Mouse (Mus musculus): ENCODE results near the gene Hbq1a.
A peak's percentile ranks its signal among the peaks of the same experiment; 100 is the strongest.
"Not testable (repeated sequence)": the region's sequence is repeated elsewhere in the genome, so short reads cannot be mapped to it uniquely, and the experiment has no call there.

Gene Hbq1a

GRCm38 (mm10) chr11:32299865-32300264 lies at the start of gene Hbq1a:
Gene Hbq1a (plus strand): TSS chr11:32300069.
- DNase-seq, result peak; percentile 68 to 78

GRCm38 (mm10) chr11:32250880-32251763 lies 48.7 kb upstream of the Hbq1a start:
- DNase-seq, result no peak

DNA sequence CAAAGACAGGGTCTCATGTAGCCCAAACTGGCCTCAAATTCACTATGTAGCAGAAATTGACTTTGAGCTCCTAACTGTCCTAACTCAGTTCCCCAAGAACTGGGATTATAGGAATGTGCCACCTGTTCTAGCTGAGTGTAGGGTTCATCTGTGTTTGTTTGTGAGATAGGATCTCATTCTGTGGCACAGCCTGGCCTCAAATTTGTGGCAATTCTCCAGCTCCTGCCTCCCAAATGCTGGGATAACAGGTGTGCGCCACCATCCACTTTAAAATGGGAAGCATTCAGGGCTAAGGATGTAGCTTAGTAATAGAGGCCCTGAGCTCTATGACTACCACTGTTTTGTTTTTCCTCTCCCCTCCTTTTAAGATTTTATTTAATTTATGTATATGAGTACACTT lies 46.7 kb upstream of the Hbq1a start:
- DNase-seq, result no peak

DNA sequence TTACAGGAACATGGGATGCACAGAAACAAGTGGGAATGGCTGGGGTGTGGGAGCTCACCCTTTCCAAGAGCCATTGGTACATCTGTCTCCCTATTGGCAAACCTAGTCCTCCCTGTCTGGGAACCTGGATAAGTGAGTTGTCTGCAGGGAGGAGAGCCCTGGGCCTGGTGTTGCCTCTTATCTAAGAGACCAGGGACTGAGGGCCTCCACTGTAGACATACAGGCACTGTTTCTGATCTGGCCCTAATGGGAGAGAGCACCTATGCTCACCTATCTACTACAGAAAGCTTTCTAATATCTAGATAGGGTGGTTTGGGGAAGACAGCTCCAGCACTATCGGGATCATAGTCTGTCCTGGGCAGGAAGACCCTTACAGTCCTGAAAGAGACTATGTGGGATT lies 43.7 kb upstream of the Hbq1a start:
- no peak for DNase-seq

- DNase-seq, result no peak
These were observed 43.3 kb upstream of the Hbq1a start for GRCm38 (mm10) chr11:32256566-32256965.

DNA sequence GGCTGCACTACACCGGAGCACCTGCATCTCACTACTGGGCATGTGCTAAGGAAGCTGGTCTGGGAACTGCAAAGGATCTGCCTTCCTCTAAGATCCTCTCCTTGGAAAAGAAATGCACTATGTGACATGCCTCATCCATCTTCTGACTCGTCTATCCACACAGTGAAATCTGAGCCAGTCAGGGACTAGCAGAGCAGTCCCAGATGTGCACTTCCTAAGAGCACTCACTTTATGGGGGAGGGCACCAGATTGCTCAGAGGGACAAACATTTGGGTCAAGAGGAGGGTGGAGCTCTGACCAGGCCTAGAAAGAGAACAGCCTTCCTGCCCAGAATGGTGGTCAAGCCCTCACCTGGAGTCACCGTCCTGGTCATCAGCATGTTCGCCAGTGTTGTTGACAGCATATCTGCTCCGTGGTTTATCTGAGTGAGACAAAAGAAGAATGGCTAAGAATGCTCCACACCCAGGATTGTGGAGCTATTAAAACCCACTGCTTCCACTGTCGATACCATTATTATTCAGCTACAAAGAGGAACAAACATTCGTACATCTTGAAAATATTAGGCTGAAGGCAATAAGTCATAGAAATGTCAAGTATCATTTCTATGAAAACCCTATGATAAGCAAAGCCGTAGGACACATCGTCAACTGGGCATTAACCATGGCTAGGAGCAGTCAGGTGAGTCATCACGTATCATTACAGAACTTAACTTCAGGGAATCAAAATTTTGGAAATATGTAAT lies 37.0 kb upstream of the Hbq1a start:
- DNase-seq, result no peak

DNA sequence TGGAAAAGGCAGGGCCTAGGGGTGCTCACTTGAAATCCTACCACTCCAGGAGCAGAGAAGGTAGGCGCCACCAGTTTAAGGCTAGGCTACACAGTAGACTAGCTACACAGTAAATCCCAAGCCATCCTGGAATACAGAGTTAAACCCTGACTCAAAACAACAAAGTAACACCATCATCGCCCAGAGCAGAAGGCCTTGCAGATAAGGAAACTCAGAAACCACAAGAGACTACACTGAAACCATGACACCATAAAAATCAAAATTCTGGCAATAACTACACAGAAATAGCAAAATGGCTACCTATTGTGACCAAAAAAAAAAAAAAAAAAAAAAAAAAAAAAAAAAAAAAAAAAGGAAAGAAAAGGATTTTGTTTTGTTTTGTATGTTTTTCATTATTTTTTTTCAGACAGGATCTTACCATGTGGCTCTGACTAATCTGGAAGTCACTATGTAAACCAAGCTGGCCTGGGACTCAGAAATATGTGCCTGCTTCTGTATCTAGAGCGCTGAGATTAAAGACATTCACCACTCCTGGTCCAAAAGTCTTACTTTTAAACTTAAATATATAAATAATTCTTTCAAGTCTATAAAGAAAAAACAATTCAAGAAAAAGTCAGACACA lies 34.6 kb upstream of the Hbq1a start:
- DNase-seq, result no peak

DNA sequence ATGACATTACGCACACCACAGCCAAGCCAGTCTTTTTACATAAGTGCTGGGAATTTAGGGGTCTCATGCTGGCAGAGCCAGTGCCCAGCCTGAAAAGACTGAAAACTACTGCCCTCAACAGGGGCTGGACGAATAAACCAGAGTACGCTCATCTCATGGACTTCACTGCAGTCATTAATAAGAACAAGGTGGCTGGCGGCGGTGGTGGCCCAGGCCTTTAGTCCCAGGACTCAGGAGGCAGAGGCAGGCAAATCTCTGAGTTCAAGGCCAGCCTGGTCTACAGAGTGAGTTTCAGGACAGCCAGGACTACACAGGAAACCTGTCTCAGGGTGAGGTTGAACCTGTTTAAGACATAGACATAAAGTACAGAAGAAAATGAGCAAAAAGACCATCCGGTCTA lies 33.7 kb upstream of the Hbq1a start:
- no peak for DNase-seq

DNA sequence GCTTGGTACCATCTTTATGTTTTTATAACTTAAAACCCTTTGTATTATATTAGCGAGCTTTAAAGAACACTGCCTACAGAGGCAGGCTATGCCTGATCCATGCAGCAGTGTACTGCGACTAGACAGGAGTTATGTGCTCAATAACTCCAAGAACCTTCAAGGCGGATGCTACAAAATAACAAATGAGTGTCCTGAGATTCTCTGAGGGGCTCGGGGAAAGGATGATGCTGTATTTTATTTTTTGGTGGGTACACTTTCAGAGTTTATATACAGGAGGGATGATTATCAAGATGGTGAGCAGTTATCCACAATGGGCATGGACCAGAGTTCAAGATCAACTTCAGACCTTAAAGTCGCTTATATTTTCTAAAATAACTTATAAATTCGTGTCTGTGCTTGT lies 33.1 kb upstream of the Hbq1a start:
- no peak for DNase-seq

GRCm38 (mm10) chr11:32267188-32267884 lies 32.5 kb upstream of the Hbq1a start, which contains the start of gene Nprl3:
Gene Nprl3 (minus strand): TSS chr11:32267707.
- peak; percentile 95 to 98 for DNase-seq

DNA sequence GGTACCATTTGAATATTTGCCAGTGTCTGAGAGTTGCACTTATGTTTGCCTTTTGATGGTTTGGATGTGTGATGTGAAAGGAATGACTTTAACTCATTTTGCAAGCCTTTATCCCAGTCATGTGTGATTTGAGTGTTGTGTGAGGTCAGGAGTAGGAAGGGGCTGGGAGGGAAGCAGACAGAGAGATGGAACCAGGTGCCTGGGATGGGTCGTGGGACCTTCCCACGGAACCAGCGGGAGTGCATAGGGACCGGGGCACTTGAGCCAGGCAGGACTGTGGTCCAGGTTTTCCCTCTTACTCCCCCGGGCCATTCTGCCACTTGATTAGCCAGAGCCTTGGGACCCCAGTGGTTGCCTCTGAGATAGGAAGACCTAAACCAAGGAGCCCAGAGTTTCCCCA lies 31.9 kb upstream of the Hbq1a start:
- DNase-seq, result no peak

DNA sequence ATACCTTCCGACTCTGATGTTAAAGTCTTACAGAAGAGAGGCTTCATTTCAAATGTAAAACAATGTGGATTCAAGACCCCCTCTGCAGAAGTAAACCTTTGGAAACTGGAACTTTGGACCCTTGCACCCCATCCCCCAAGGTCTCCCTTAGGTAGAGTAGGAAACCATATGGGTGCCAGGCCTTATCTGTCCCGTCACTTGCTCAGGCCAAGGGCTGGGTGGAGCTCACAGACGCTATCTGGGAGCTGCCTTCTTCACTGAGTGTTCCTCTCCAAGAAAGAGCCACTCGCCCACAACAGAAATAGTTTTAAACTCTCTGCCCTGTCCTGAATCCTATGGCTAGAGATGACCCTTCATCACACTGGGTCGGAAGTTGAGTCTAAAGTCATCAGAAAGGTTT lies 30.9 kb upstream of the Hbq1a start:
- no peak for DNase-seq

DNA sequence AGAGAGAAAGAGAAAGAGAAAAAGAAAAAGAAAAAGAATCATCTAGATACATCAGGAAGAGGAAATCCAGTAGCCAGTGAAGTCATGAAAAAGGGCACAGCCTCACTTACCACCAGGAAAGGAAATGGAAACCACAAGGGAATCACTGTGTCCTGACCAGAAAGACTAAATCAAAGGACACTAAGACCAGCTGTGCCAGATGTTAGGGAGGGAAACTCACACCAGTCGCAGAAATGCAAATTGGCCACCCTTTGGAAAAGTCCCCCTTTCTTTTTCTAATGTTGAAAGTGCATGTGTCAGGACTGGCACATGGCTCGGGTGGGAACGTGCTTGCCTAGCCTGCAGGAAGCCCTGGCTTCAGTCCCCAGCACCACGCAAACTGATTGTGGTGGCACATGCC lies 28.7 kb upstream of the Hbq1a start:
- no peak for DNase-seq

DNA sequence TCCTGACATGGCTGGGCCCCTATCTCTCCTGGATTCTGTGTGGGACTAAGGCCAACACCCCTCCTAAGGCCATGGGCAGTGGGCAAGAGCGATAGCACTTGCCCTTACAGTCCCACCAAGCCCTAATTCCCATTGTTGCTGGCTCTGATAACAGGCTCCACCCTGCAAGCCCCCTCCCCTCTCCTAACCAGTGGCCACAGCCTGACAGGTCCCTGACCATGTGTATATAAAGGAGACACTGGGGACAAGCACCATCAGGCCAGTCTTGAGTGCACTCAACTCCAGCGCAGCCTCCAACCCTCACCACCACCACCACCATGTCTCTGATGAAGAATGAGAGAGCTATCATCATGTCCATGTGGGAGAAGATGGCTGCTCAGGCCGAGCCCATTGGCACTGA lies 23.5 kb upstream of the Hbq1a start, which contains the start of gene Hba-x:
Hba-x (plus strand) TSS at position 54 of the 400 bp plus-strand sequence.
- no peak for DNase-seq

- DNase-seq, result no peak
These were observed 22.0 kb upstream of the Hbq1a start for GRCm38 (mm10) chr11:32277736-32278457.

DNA sequence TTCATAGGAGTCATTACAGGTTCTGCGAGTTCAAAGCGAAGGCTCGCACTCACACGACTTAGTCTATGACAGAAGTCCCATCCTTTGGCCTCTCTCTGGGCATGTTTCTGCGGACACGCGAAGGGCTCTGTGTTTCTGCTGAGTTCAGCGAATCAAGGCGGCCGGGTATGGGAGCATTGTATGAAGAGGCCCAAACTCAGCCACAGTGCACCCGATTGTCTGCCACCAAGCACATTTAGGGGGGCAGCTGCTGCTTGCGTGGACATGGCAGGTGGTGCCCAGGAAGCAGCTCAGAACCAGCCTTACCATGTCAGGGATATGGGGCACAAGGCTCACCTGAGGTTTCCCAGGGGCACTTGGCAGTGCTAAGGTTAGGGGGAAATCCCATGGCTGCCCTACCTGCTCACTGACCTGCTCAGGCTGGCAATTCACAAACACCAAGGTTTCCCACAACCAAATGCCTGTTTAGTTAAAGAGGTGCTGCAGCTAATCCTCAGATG lies 21.4 kb upstream of the Hbq1a start:
- no peak for DNase-seq

- no peak for DNase-seq
These were observed 19.2 kb upstream of the Hbq1a start for GRCm38 (mm10) chr11:32280646-32281045.

GRCm38 (mm10) chr11:32281416-32282144 lies 18.3 kb upstream of the Hbq1a start:
- DNase-seq, result no peak

DNA sequence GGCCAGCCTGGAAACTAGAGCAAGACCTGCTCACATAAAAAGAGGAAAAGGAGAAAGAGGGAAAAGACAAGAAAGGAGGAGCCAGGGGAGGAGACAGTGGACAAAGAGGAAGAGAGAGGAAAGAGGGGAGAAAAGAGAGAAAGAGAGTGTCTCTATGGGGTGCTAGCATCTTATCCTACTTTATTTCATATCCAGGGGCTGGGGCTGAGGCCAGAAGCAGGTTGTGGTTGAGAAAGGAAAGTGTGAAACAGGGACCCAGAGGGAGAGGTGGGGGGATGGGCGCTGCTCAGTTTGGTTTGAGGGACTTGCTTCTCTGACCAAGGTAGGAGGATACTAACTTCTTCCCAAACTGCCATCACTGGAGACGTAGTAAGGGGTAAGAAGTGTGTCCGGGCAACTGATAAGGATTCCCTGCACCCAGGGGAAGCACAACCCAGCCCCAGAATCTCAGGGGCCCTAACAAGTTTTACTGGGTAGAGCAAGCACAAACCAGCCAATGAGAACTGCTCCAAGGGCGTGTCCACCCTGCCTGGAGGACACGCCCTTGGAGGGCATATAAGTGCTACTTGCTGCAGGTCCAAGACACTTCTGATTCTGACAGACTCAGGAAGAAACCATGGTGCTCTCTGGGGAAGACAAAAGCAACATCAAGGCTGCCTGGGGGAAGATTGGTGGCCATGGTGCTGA lies 16.6 kb upstream of the Hbq1a start, which contains the start of gene Hba-a1:
Hba-a1 (plus strand) TSS at position 421 of the 687 bp plus-strand sequence.
- not testable (repeated sequence) for DNase-seq

DNA sequence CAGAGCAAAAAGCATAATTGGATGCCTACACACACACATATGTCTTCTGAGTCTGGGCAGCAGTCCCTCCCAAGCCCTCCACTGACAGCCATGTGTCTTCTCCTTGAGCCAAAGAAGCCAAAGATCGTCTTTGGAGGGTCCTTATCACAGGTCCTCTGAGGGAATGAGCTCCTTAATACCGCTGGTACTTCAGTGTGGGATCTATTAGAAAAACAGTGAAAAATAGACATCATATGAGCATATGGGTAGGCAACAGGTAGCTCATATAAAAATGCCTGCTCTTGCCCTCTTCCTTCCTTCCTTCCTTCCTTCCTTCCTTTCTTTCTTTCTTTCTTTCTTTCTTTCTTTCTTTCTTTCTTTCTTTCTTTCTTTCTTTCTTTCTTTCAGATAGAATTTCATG lies 15.3 kb upstream of the Hbq1a start:
- DNase-seq, result not testable (repeated sequence)
